Mouse (Mus musculus) frontal cortex, postnatal 14 days (tissue): ENCODE data around the gene Pyurf.

Source experiments
- DNase-seq, 2 experiments: peaks; one replicate each; pipeline ENCODE4 v3.0.0; 2022; ENCODE audit warnings: low spot score in 2 of 2

The Pyurf gene

GRCm38 (mm10) chr6:57691467-57692261 is at the start of gene Pyurf:
TSS of gene Pyurf (minus strand) at chr6:57692078.
- peak; percentile 77 to 79 for DNase-seq

GRCm38 (mm10) chr6:57721347-57721746 is 29.5 kb upstream of the Pyurf start:
- no peak for DNase-seq

GRCm38 (mm10) chr6:57711726-57712125 is 19.8 kb upstream of the Pyurf start:
- DNase-seq = no peak

- no peak for DNase-seq
Observed at GRCm38 (mm10) chr6:57706721-57707120, 14.8 kb upstream of the Pyurf start.

- no peak for DNase-seq
Observed at GRCm38 (mm10) chr6:57703703-57704102, 11.8 kb upstream of the Pyurf start.

GRCm38 (mm10) chr6:57702743-57703499 is 11.0 kb upstream of the Pyurf start:
- DNase-seq = peak; percentile 90 to 93

GRCm38 (mm10) chr6:57702376-57702742 is 10.5 kb upstream of the Pyurf start, which contains the start of gene Lancl2:
TSS of gene Lancl2 (plus strand) at chr6:57702540.
- DNase-seq = peak; percentile 22 to 45

GRCm38 (mm10) chr6:57701686-57702085 is 9.8 kb upstream of the Pyurf start:
- no peak for DNase-seq

- no peak for DNase-seq
Observed at GRCm38 (mm10) chr6:57693116-57693515, 1.2 kb upstream of the Pyurf start.

GRCm38 (mm10) chr6:57684156-57684555 is 7.7 kb downstream of the Pyurf start:
- no peak for DNase-seq

GRCm38 (mm10) chr6:57661295-57661694 is 30.6 kb downstream of the Pyurf start:
- DNase-seq = no peak

GRCm38 (mm10) chr6:57647256-57647655 is 44.6 kb downstream of the Pyurf start:
- DNase-seq = no peak

GRCm38 (mm10) chr6:57641789-57642188 is 50.1 kb downstream of the Pyurf start:
- DNase-seq = peak; percentile 43

GRCm38 (mm10) chr6:57639531-57639930 is 52.3 kb downstream of the Pyurf start:
- no peak for DNase-seq
